Mouse (Mus musculus) MEL (cell line): ENCODE data around the gene Rab24. TPM values are rescaled to one million over a fixed set of nuclear protein-coding genes. Genes with fewer than 3 reads are reported as not detected.
A peak's percentile ranks its signal among the peaks of the same experiment; 100 is the strongest.

Source experiments
- DNase-seq: peaks from one replicate; pipeline ENCODE4 v3.0.0; 2011; ENCODE audit warnings: low read depth, low spot score
- H3K27ac ChIP-seq: 2 replicates; pipeline ENCODE4 v1.5.1; 2012; ENCODE audit warnings: low read depth, mild to moderate bottlenecking, control low read depth, low read length, moderate library complexity; ENCODE audit not compliant: control insufficient read depth
- H3K27me3 ChIP-seq, 2 experiments: fragments of 150-350 bp in 1 of 2; sonication (generic) in 1 of 2; 2 replicates each; pipeline ENCODE4 v1.6.1; 2012; ENCODE audit warnings: low read length in 2 of 2, mild to moderate bottlenecking in 2 of 2, improper control_type of control experiment in 1 of 2, moderate library complexity in 1 of 2; ENCODE audit not compliant: insufficient read depth in 2 of 2, control insufficient read depth in 1 of 2
- H3K36me3 ChIP-seq, 2 experiments: 2 replicates each; pipeline ENCODE4 v1.6.1; 2012 to 2014; ENCODE audit warnings: low read length in 2 of 2, improper control_type of control experiment in 1 of 2, inconsistent platforms in 1 of 2, mild to moderate bottlenecking in 1 of 2; ENCODE audit not compliant: insufficient read depth in 2 of 2, control insufficient read depth in 1 of 2
- H3K4me1 ChIP-seq, 2 experiments: fragments of 150-350 bp in 1 of 2; sonication (generic) in 1 of 2; 2 replicates each; pipeline ENCODE4 v1.6.1; 2012; ENCODE audit warnings: low read length in 2 of 2, improper control_type of control experiment in 1 of 2, mild to moderate bottlenecking in 1 of 2; ENCODE audit not compliant: insufficient read depth in 2 of 2, control insufficient read depth in 1 of 2
- H3K4me3 ChIP-seq, 2 experiments: fragments of 150-350 bp in 1 of 2; sonication (generic) in 1 of 2; 2 replicates each; pipeline ENCODE4 v1.5.1; 2012; ENCODE audit warnings: low read depth in 2 of 2, low read length in 2 of 2, mild to moderate bottlenecking in 2 of 2, moderate library complexity in 2 of 2, control low read depth in 1 of 2, improper control_type of control experiment in 1 of 2; ENCODE audit not compliant: control insufficient read depth in 1 of 2, insufficient read depth in 1 of 2
- H3K79me2 ChIP-seq: 2 replicates; pipeline ENCODE4 v1.6.1; 2012; ENCODE audit warnings: mild to moderate bottlenecking, low read length, moderate library complexity; ENCODE audit not compliant: control insufficient read depth, poor library complexity, insufficient read depth
- H3K9ac ChIP-seq: 2 replicates; pipeline ENCODE4 v1.6.1; 2012; ENCODE audit warnings: low read depth, mild to moderate bottlenecking, control low read depth, low read length, moderate library complexity; ENCODE audit not compliant: control insufficient read depth, poor library complexity, severe bottlenecking
- H3K9me3 ChIP-seq: fragments of 150-350 bp; sonication (generic); replicated peaks from 2 replicates; pipeline ENCODE4 v1.6.1; 2012; ENCODE audit warnings: mild to moderate bottlenecking, low read length, improper control_type of control experiment, moderate library complexity; ENCODE audit not compliant: insufficient read depth
- CHD2 ChIP-seq: IDR thresholded peaks from 2 replicates; pipeline ENCODE4 v1.6.1; 2011; ENCODE audit warnings: low read length, improper control_type of control experiment
- E2F4 ChIP-seq: IDR thresholded peaks from 2 replicates; pipeline ENCODE4 v1.6.1; 2011; ENCODE audit warnings: low read depth, low read length, improper control_type of control experiment, borderline replicate concordance
- EP300 ChIP-seq, 2 experiments: IDR thresholded peaks; 2 replicates each; pipeline ENCODE4 v1.6.1; 2011; ENCODE audit warnings: improper control_type of control experiment in 2 of 2, low read length in 2 of 2, low read depth in 1 of 2, mild to moderate bottlenecking in 1 of 2
- GATA1 ChIP-seq: IDR thresholded peaks from 2 replicates; pipeline ENCODE4 v1.6.1; 2011; ENCODE audit warnings: low read depth, low read length, improper control_type of control experiment
- HCFC1 ChIP-seq: IDR thresholded peaks from 2 replicates; pipeline ENCODE4 v1.6.1; 2012; ENCODE audit warnings: low read depth, mild to moderate bottlenecking, inconsistent platforms, low read length, improper control_type of control experiment, moderate library complexity
- KAT2A ChIP-seq: conservative IDR thresholded peaks from 2 replicates; pipeline ENCODE4 v1.6.1; 2012; ENCODE audit warnings: low read depth, low read length, improper control_type of control experiment, inconsistent platforms
- MAFK ChIP-seq: IDR thresholded peaks from 2 replicates; pipeline ENCODE4 v1.6.1; 2011; ENCODE audit warnings: low read depth, mild to moderate bottlenecking, low read length, improper control_type of control experiment, borderline replicate concordance
- MAX ChIP-seq: IDR thresholded peaks from 2 replicates; pipeline ENCODE4 v1.6.1; 2011; ENCODE audit warnings: low read length, improper control_type of control experiment
- MAZ ChIP-seq: IDR thresholded peaks from 2 replicates; pipeline ENCODE4 v1.6.1; 2012; ENCODE audit warnings: low read depth, mild to moderate bottlenecking, inconsistent platforms, low read length, improper control_type of control experiment
- MXI1 ChIP-seq: IDR thresholded peaks from 2 replicates; pipeline ENCODE4 v1.6.1; 2011; ENCODE audit warnings: mild to moderate bottlenecking, low read depth, low read length, improper control_type of control experiment
- MYC ChIP-seq: IDR thresholded peaks from 2 replicates; pipeline ENCODE4 v1.6.1; 2011; ENCODE audit warnings: low read depth, mild to moderate bottlenecking, low read length, improper control_type of control experiment, moderate library complexity
- NELFE ChIP-seq: IDR thresholded peaks from 2 replicates; pipeline ENCODE4 v1.6.1; 2011; ENCODE audit warnings: low read depth, low read length, improper control_type of control experiment
- POLR2A ChIP-seq, 2 experiments: IDR thresholded peaks; 2 replicates each; pipeline ENCODE4 v1.6.1; 2011 to 2012; ENCODE audit warnings: low read length in 2 of 2, mild to moderate bottlenecking in 2 of 2, control low read depth in 1 of 2, improper control_type of control experiment in 1 of 2, low read depth in 1 of 2, moderate library complexity in 1 of 2; ENCODE audit not compliant: control insufficient read depth in 1 of 2, insufficient read depth in 1 of 2, poor library complexity in 1 of 2
- POLR2AphosphoS2 ChIP-seq: IDR thresholded peaks from 2 replicates; pipeline ENCODE4 v1.6.1; 2011; ENCODE audit warnings: low read length, improper control_type of control experiment
- UBTF ChIP-seq: IDR thresholded peaks from 2 replicates; pipeline ENCODE4 v1.6.1; 2012; ENCODE audit warnings: low read depth, mild to moderate bottlenecking, inconsistent platforms, low read length, improper control_type of control experiment, moderate library complexity, borderline replicate concordance; ENCODE audit not compliant: insufficient read depth
- ZKSCAN1 ChIP-seq: IDR thresholded peaks from 2 replicates; pipeline ENCODE4 v1.6.1; 2012; ENCODE audit warnings: low read depth, mild to moderate bottlenecking, inconsistent platforms, low read length, improper control_type of control experiment, moderate library complexity
- polyA plus RNA-seq, 2 experiments: library from polyadenylated mRNA; stranded (reverse) in 1 of 2; unstranded in 1 of 2; fragments of >175 nt in 1 of 2; fragments of >200 nt in 1 of 2; gene quantifications; 2 replicates each; pipeline versions ENCODE4 v1.2.1 to v1.2.4; 2012; ENCODE audit warnings: low replicate concordance in 2 of 2, low read depth in 1 of 2; ENCODE audit not compliant: insufficient read length in 2 of 2, insufficient read depth in 1 of 2, missing spikeins in 1 of 2
- total RNA-seq: library from RNA; depleted of rRNA; stranded (reverse); fragments of 300-350 nt; gene quantifications from 2 replicates; pipeline ENCODE4 v1.2.3, GENCODE M21; 2012; rRNA removed

The Rab24 gene
- total and polyA plus RNA-seq, 3 experiments, result 71.0 to 75.8 TPM; not detected in 1

GRCm38 (mm10) chr13:55277646-55278045 is 44.1 kb downstream of the Rab24 start (continued):
- TF ChIP-seq MXI1 (peak; percentile 97), KAT2A (no peak), MYC (peak; percentile 98), CHD2 (no peak), GATA1 (peak; percentile 76), POLR2AphosphoS2 (no peak), MAX (peak; percentile 94), MAFK (no peak), UBTF (no peak), MAZ (peak; percentile 70; the same call in 1 of the 2 replicates), EP300 (IDR thresholded peaks at IDR 0.05; ENCODE audit: low read depth in 1 of 2, low read length in 2 of 2) (peak; percentile 59 to 76; a peak in 3 of 4 replicates), ZKSCAN1 (no peak), HCFC1 (no peak), POLR2A (IDR thresholded peaks at IDR 0.05; ENCODE audit: control insufficient read depth in 1 of 2, insufficient read depth in 1 of 2, low read depth in 1 of 2, low read length in 2 of 2, poor library complexity in 1 of 2) (no peak), E2F4 (no peak)

- Histone ChIP-seq H3K27ac (peak overlapping the region; percentile 56), H3K4me1 (peaks cover 2 to 6% of the 10 kb centered on the region in 2 experiments; a peak in 2 of 4 replicates), H3K4me3 (peak overlapping the region; percentile 41 to 44), H3K36me3 (peaks cover 0 to 10% of the 10 kb centered on the region in 2 experiments; a peak in 2 of 4 replicates), H3K9me3 (no peaks in the 10 kb centered on the region), H3K79me2 (no peaks in the 10 kb centered on the region), H3K9ac (peak overlapping the region; percentile 16; the same call in 1 of the 2 replicates), H3K27me3 (no peaks in the 10 kb centered on the region)
- no peak for TF ChIP-seq MAFK
- peak in 1 of 2 experiments; percentile 31; a peak in 1 of 4 replicates for TF ChIP-seq POLR2A (IDR thresholded peaks at IDR 0.05; ENCODE audit: control insufficient read depth in 1 of 2, insufficient read depth in 1 of 2, low read depth in 1 of 2, low read length in 2 of 2, poor library complexity in 1 of 2)
- 0 out of 2 replicates have a peak, but pooled peaks have one; percentile 19 for TF ChIP-seq HCFC1
- TF ChIP-seq NELFE, result peak; percentile 28; the same call in 1 of the 2 replicates
- DNase-seq, result peak; percentile 90
Measured at GRCm38 (mm10) chr13:55277203-55277602, 44.5 kb downstream of the Rab24 start.

Other genes with a start within 250 kb of the Rab24 start
- gene Uimc1, start 221.6 kb downstream of the Rab24 start, total RNA-seq, result 124 and 143 TPM in 2 replicates
- 10 to 100 TPM in 1 of 2 experiments, not detected in 1; 32.5 TPM for gene Uimc1, start 221.6 kb downstream of the Rab24 start, polyA plus RNA-seq
- gene Zfp346, start 216.6 kb downstream of the Rab24 start, total RNA-seq, result 15.0 and 19.5 TPM in 2 replicates
- 10 to 100 TPM in 1 of 2 experiments, not detected in 1; 28.8 TPM for gene Zfp346, start 216.6 kb downstream of the Rab24 start, polyA plus RNA-seq
- not detected in 2 replicates for gene Gm17617, start 188.4 kb downstream of the Rab24 start, total RNA-seq
- gene Gm17617, start 188.4 kb downstream of the Rab24 start, polyA plus RNA-seq, result not detected
- gene Fgfr4, start 169.3 kb downstream of the Rab24 start, total RNA-seq, result not detected in 2 replicates
- not detected for gene Fgfr4, start 169.3 kb downstream of the Rab24 start, polyA plus RNA-seq
- gene Nsd1, start 112.2 kb downstream of the Rab24 start, total RNA-seq, result 10.0 and 13.3 TPM in 2 replicates
- gene Nsd1, start 112.2 kb downstream of the Rab24 start, polyA plus RNA-seq, result 10 to 100 TPM in 1 of 2 experiments, 1 to 10 TPM in 1; 6.3 to 59.3 TPM
- gene Prelid1, start 1.4 kb downstream of the Rab24 start, total RNA-seq, result 203 and 263 TPM in 2 replicates
- 100 to 1,000 TPM in 1 of 2 experiments, not detected in 1; 630 TPM for gene Prelid1, start 1.4 kb downstream of the Rab24 start, polyA plus RNA-seq
- 3.9 and 4.7 TPM in 2 replicates for gene Mxd3, start 7.9 kb upstream of the Rab24 start, total RNA-seq
- 1 to 10 TPM in 1 of 2 experiments, not detected in 1; 9.3 TPM for gene Mxd3, start 7.9 kb upstream of the Rab24 start, polyA plus RNA-seq
- 132 and 145 TPM in 2 replicates for gene Lman2, start 40.8 kb upstream of the Rab24 start, total RNA-seq
- gene Lman2, start 40.8 kb upstream of the Rab24 start, polyA plus RNA-seq, result 100 to 1,000 TPM in 1 of 2 experiments, 10 to 100 TPM in 1; 86.1 to 239 TPM
- gene Rgs14, start 47.8 kb upstream of the Rab24 start, total RNA-seq, result 14.4 TPM in 2 replicates
- 10 to 100 TPM in 1 of 2 experiments, not detected in 1; 20.5 TPM for gene Rgs14, start 47.8 kb upstream of the Rab24 start, polyA plus RNA-seq
- gene Slc34a1, start 76.2 kb upstream of the Rab24 start, total RNA-seq, result not detected in 2 replicates
- gene Slc34a1, start 76.2 kb upstream of the Rab24 start, polyA plus RNA-seq, result not detected
- not detected in 2 replicates for gene Pfn3, start 93.3 kb upstream of the Rab24 start, total RNA-seq
- gene Pfn3, start 93.3 kb upstream of the Rab24 start, polyA plus RNA-seq, result not detected
- not detected in 2 replicates for gene F12, start 104.8 kb upstream of the Rab24 start, total RNA-seq
- not detected for gene F12, start 104.8 kb upstream of the Rab24 start, polyA plus RNA-seq
- gene Grk6, start 123.1 kb upstream of the Rab24 start, total RNA-seq, result 75.9 and 83.2 TPM in 2 replicates
- 10 to 100 TPM in 1 of 2 experiments, not detected in 1; 96.7 TPM for gene Grk6, start 123.1 kb upstream of the Rab24 start, polyA plus RNA-seq
- gene Prr7, start 142.3 kb upstream of the Rab24 start, total RNA-seq, result 2.4 and 2.7 TPM in 2 replicates
- 1 to 10 TPM in 1 of 2 experiments, not detected in 1; 8.7 TPM for gene Prr7, start 142.3 kb upstream of the Rab24 start, polyA plus RNA-seq
- 0.04 and 0.10 TPM in 2 replicates for gene Dbn1, start 166.2 kb upstream of the Rab24 start, total RNA-seq
- gene Dbn1, start 166.2 kb upstream of the Rab24 start, polyA plus RNA-seq, result under 1 TPM in 1 of 2 experiments, not detected in 1; 0.53 TPM
- 12.3 and 15.7 TPM in 2 replicates for gene Pdlim7, start 191.7 kb upstream of the Rab24 start, total RNA-seq
- gene Pdlim7, start 191.7 kb upstream of the Rab24 start, polyA plus RNA-seq, result 10 to 100 TPM in 1 of 2 experiments, not detected in 1; 40.6 TPM
- gene Dok3, start 207.3 kb upstream of the Rab24 start, total RNA-seq, result 1.4 and 1.6 TPM in 2 replicates
- 1 to 10 TPM in 1 of 2 experiments, not detected in 1; 4.3 TPM for gene Dok3, start 207.3 kb upstream of the Rab24 start, polyA plus RNA-seq
- 58.5 and 61.6 TPM in 2 replicates for gene Ddx41, start 214.7 kb upstream of the Rab24 start, total RNA-seq
- 10 to 100 TPM in 1 of 2 experiments, not detected in 1; 88.8 TPM for gene Ddx41, start 214.7 kb upstream of the Rab24 start, polyA plus RNA-seq
- 11.7 and 11.9 TPM in 2 replicates for gene Fam193b, start 249.2 kb upstream of the Rab24 start, total RNA-seq
- 10 to 100 TPM in 1 of 2 experiments, not detected in 1; 38.7 TPM for gene Fam193b, start 249.2 kb upstream of the Rab24 start, polyA plus RNA-seq